Mouse (Mus musculus) cerebellum, postnatal 36 days (tissue): Measurements from ENCODE around the gene Teddm3.
"Not testable (repeated sequence)": the region's sequence is repeated elsewhere in the genome, so short reads cannot be mapped to it uniquely, and the experiment has no call there.

ENCODE experiments used
- DNase-seq, 2 experiments: peaks; one replicate each; pipeline ENCODE4 v3.0.0; 2021 to 2022; ENCODE audit warnings: mixed read lengths in 2 of 2

The Teddm3 gene

DNA sequence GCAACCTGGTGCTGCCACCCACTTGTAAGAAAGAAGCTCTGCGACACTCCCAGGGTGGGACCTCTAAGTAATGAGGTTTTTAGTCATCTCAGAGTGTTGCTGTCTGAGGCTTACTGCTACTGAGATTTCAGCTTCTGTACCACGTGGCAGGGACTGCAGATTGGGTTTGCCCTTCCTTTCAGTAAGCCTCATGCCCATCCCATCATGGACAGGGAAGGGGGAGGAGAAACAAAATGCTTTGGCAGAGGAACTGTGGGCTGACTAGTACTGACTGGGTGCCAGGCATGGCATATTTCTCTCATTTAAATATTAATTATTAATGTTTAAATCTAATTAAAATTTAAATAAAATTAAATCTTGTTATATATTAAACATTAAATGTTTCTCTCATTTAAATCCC is at the start of gene Teddm3:
TSS of gene Teddm3 (minus strand) at position 101 of the 400 bp plus-strand sequence.
- not testable (repeated sequence) for DNase-seq

DNA sequence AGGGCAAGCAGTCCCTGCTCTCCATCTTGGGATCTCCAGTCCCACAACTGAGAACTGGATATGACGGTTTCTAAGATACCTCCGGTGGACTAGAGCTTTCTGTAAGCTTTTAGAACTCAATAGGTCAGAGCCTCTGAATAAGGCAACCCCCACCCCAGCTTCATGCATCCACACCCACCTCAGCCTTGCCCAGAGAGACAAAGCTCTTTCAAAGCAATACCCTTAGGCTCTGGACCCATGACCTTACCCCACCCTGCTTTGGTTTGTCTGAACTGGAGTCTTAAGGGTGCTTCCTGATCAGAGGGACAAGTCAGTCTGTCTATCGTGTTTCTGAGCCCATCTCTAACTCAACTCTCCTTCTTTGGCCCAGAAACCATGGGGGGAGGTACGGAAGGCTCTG is 48.9 kb upstream of the Teddm3 start:
- no peak for DNase-seq

DNA sequence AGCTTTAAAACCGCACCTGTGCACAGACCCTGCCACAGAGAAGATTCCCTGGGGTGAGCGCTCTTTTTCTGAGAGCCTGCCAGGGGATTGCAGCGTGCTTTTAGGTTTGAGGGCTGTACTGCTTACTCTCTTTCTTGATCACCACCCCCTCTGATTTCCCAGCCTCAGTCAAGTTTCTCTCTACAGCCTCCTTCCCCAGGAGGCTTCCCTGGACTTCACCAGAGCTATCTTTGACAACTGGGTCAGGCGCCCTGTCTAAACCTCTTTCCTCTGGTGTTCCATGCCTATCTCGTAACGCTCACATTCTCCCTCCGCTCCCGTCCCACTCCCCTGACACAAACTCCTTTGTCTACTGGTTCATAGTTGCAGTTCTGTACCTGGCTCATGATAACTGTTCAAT is 45.6 kb upstream of the Teddm3 start:
- DNase-seq: no peak

- no peak for DNase-seq
Observed at GRCm38 (mm10) chr16:21198529-21198928, 44.7 kb upstream of the Teddm3 start.

DNA sequence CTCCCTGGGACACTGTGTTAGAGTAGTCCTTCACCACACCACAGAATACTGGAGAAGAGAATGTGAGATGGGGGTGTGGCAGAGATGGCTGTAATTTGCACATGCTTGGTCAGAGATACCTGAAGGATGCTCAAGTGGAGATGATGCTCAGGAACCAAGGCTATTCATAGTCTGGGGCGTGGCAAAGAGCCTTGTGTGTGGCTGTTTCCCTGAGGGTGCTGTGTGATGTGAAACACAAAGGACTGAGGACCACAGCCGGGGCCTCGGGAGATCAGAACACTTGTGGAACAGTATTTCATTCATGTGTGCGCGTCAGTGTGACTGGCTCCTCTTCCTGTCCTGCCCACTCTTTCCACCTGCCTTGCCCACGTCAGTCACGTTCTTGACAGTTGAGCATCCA is 44.2 kb upstream of the Teddm3 start:
- DNase-seq: no peak

- no peak for DNase-seq
Observed at GRCm38 (mm10) chr16:21197542-21197941, 43.7 kb upstream of the Teddm3 start.

DNA sequence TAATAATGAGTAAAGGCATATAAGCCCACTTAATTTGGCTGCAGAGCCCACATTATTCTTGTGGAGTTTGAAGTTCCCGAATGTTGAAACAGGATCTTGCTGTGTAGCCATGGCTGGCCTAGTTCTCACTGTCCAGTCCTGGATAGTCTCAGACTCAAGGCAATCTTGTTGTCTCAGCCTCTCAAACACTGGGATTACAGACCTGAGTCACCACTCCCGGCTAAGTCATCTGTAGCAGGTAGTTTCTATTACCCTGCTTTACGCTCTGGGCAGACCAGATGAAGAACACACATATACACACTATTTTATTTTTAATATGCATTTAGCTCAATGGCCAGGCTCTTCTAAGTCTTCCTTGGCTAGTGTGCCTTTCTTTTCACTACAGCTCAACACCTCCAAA is 42.8 kb upstream of the Teddm3 start:
- no peak for DNase-seq

GRCm38 (mm10) chr16:21195260-21195866 is 41.6 kb upstream of the Teddm3 start:
- DNase-seq: no peak

DNA sequence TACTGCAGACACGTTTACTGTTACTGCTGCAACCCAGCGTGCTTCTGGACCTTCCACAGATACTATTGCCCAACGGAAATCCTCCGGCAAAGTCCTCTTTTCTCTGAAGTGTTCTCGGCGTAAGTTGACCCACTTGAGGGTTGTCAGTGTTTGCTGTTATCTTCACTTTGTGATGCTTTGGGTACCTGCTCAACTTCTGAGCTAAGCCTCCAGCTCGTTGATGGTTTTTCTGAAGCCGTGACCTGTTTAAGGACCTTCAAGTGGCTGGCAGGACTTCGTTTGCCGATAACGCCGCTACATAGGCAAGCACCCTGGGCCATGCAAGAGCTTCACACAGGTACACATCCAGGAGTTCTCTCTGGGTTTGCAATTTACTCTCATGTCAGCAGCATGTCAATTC is 40.4 kb upstream of the Teddm3 start:
- no peak for DNase-seq

DNA sequence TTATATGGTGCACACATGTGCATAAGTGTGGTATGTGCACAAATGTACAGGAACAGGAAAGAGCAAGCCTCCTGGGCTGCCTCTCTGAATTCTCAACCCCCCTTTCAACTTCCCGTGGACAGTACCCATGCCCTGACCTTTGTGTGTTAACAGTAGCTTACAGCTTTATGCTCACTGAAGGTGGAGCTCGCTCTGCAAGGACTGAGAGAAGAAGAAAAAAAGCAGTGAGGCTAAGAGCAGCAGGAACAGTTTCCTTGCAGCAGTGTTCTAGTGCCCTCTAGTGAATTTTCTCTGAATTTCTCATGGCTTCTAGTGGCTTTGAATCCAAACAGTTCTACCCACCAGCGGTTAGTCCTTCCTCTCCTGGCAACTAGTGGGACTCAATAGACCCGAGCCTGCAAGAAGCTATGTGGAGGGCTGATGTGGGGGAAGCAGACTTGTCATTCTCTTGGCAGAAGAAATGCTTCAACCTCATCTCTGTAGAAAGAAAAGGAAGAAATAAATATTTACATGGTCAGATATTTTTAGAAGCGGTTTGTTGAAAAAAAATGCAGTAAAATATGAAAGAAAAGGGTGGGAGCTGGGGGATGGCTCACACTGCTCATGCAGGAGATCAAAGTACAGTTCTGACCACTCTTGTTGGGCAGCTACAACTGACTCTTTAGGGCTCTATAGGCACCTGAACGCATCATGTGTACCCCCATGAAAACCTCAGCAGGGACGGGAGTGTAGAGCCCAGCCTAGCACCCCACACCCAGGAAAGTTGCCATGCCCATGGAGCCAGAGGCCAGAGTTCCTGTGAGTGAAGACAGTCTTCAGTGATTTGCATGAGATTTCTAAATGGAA is 38.9 kb upstream of the Teddm3 start:
- peak in 1 of 2 experiments; percentile 31 for DNase-seq

GRCm38 (mm10) chr16:21191569-21191968 is 37.8 kb upstream of the Teddm3 start:
- DNase-seq: no peak

GRCm38 (mm10) chr16:21188345-21188744 is 34.5 kb upstream of the Teddm3 start:
- DNase-seq: no peak

DNA sequence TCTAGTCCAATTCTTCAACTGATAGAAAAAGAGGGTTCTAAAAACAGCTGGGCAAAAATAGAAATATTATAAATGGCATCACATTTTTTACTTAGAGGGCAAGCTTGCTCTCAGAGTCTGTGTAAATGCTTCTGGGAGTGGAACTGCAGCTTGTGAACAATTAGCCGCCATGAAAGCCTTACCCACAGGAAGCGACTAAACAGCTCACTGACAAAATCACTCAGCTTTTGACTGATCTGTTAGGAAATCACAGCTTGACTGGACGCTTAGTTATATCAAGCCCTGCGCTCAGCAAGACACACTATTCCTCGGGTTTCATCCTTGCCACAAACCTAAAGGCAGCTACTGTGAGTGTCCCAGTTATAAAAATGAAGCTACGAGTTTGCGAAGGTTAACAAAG is 33.8 kb upstream of the Teddm3 start:
- no peak for DNase-seq

GRCm38 (mm10) chr16:21184697-21185096 is 30.9 kb upstream of the Teddm3 start:
- DNase-seq: no peak

- DNase-seq: no peak
Observed at GRCm38 (mm10) chr16:21182108-21182507, 28.3 kb upstream of the Teddm3 start.

DNA sequence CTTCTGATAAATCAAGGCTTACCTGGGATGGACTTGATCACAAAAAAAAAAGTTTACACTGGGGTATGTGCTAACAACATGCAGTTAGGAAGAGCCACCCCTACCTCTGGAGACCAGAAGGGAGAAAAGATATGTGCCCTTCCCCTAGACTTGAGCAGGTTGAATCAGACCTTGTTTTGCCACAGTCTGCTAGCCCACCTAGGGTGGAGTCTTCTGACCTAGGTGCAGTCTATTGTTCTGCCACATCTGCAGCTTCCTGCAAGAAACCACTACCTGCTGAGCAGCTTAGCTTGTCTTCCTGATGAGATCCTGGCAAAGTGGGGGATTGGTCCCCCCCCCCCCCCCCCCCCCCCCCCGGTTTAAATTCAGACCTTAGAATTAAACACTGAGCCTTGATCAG is 21.4 kb upstream of the Teddm3 start:
- DNase-seq: no peak

DNA sequence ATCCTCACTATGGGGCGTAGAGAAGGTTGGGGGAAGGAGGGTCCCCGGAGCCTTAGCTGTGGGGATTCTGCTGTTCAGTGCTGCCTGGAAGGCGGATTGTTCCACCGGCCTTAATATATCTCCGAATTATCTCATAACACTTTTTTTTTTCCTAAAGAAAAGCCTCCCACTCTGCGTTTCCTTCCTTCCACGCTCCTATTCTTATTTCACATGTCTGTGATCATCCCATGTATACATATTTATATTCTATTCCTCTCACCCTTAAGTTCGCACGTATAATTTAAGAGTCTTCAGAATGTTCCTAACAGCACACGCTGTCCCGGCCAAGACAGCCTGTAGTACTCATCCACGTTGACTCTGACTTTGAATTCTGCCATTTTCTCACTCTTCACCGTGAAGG is 14.9 kb upstream of the Teddm3 start:
- DNase-seq: no peak

DNA sequence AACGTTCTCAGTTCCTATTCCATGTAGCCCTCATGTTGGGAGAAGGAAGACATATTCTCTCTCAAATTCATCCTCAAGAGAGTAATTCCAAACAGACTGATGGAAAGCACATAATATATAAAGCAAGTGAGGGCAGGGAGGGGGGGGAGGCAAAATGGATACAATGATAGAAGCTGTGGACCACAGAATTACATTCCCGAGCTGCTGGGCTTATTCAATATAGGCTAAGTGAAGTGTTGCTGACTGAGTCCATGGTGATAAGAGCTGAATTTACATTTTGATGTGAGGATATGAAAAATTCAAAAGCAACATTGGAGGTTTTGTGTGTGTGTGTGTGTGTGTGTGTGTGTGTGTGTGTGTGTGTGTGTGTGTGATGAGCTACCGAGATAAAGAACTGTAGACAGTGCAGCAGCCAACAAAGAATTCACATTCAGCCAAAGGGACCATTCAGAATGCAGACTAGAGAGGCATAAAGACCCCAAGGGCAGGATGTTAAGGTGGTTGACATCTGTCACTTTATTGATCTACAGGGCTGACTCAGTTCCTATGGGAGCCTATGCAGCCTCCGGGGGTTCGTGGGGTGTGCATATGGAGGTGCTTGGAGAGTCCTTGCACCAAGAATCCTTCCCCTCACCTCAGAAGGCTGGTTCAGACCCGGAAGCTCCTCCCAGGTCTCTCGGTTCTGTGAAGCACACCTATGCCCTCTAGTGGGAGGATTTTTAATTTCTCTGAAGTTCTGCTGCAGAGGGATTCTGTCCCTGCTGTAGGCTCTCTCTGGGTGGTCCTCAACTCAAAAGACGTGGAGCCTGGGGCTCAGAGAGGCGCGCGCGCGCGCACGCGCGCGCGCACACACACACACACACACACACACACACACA is 11.8 kb upstream of the Teddm3 start:
- DNase-seq: not testable (repeated sequence)

DNA sequence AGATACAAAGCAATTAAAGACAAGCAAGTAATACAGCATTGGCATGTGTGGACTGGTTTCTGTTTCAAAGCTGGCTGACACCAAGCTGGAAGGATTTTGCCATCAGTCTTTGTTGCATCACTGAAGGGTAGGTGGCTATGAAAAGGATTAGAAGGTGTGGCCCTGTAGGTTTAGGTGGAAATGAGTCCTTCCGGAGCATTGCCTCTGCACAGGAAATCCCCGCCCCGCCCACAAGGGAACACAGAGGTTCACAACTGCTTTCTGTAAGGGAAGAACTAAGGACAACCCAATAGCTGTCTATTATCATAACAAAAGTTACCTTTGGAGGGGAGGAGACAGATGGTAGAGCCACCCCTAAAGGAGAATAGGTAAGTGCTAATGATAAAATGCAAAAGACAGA is 9.6 kb upstream of the Teddm3 start:
- DNase-seq: not testable (repeated sequence)

DNA sequence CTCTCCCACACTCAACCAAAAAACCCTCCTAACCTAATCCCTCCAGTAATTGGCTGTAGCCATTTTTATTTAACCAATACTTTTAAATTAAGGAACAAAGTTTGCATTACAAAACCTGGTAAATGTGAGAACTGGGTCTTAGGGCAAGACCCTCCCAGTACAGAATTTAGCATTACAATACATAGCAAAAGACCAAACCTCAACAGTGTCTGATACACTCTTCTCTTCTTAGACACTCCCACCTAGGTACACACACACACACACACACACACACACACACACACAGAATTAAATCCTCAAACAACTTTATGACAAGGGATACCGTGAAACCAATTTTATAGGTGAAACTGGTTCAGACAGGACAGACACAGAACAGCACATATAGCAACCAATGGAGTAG is 5.4 kb upstream of the Teddm3 start:
- not testable (repeated sequence) for DNase-seq

GRCm38 (mm10) chr16:21156261-21156660 is 2.5 kb upstream of the Teddm3 start:
- not testable (repeated sequence) for DNase-seq

DNA sequence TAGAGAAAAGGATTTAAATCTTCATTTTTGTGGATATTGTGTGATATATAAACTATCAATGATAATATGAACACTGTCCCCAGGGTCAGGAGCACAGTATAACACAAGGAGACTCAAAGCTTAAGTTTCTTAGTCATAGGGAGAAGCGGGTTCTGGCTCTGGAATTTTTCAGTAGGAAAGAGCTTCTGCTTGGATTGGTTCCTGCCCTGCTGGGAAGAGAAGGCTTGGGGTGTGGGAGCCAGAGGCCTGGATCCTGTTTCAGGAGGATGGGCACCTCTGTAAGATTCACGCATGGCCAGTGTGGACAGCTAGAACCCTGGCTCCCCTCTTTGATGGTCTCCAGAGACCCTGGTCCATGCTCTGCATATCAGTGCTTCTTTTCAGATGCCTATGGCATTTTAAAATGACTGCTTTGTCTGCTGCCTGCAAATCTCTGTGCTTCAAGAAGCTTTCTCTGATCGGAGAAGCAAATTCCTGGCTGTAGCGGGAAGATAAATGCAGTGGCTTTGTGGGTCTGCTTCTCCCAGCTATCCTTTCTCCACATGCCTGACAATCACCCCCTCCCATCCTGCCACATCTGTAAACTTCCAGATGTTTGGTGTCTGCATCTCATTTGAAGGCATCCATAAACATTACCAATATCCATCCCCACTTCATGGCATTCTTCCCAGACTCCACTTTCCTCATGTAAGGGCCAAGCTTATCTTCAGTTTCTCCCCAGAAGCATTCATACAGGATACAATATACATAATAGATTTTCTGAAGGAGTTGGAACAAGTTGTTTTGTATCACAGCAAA is 2.0 kb downstream of the Teddm3 start:
- no peak for DNase-seq

DNA sequence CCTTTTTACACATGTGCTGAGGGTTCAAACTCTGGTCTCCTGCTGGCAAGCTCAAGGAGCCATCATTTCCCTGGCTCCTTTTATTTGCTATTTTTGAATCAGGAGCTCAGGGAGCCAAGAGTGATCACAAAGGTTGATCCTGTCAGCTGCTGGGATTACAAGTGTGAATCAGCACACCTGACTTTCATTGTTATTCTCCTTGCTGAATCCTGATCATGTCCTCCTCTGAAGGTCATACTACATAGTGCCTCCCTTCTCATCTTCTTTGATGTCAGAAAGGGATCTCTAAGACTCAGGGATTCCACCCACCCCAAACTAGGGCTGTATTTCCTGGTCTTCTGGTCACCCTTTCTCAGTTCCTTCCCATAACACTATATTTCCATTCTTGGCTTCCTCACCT is 3.9 kb downstream of the Teddm3 start:
- DNase-seq: no peak
